Mouse (Mus musculus): ENCODE measurements around the gene Dpp3. TPM values are rescaled to one million over a fixed set of nuclear protein-coding genes. Genes with fewer than 3 reads are reported as not detected.
A peak's percentile ranks its signal among the peaks of the same experiment; 100 is the strongest.

Dpp3 gene
- polyA plus RNA-seq, 1 experiment from 2014 or later, result 104 TPM

DNA sequence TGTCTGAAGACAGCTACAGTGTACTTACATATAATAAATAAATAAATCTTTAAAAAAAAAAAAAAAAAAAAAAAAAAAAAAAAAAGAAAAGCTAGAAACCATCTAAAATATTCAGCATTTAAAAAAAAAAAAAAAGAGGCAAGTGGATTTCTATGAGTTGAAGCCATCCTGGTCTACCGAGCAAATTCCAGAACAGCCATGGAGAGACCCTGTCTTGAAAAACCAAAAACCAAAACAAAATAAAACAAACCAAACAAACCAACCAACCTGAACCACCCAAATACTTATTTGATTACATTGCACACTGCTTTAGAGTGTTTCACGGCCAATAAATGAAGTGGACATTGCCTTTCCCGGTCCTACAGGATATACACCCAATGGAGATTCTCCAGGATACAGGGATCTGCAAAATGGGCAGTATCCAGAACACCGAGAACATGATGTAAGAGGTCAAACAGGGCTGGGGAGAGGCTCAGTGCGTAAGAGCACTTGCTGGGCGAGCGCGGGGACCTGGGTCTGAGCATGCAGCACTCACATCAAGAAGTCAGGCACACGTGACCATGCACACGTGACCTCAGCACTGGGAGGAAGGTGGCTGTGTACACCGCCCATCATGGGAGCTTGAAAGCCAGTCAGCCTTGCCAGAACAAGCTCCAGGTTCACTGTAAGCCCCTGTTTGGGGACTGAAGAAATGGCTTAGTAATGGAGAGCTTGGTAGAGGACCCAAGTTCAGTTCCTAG is 2.8 kb downstream of the Dpp3 start:
- no peaks in the 10 kb centered on the region for H3K9me3 ChIP-seq
- H3K36me3 ChIP-seq, result peaks cover 32% of the 10 kb centered on the region
- H3K9ac ChIP-seq, result no peak overlapping the region
- ATAC-seq (ENCODE audit: borderline replicate concordance, extremely low read depth, low FRiP score, low TSS enrichment), result no peak
- H3K27me3 ChIP-seq, result no peaks in the 10 kb centered on the region
- peaks cover 15% of the 10 kb centered on the region for H3K4me1 ChIP-seq
- no peak overlapping the region for H3K4me3 ChIP-seq
- no peak overlapping the region for H3K4me2 ChIP-seq
- H3K27ac ChIP-seq, result no peak overlapping the region
- WGBS, result 96% methylated on average over 11 of the region's 11 CpGs

GRCm38 (mm10) chr19:4919652-4920051 is 8.4 kb downstream of the Dpp3 start:
- 80% methylated on average over 6 of the region's 6 CpGs for WGBS
- Histone ChIP-seq H3K4me3 (no peak overlapping the region), H3K27me3 (no peaks in the 10 kb centered on the region), H3K4me1 (no peaks in the 10 kb centered on the region), H3K4me2 (no peak overlapping the region), H3K36me3 (peaks cover 84% of the 10 kb centered on the region), H3K27ac (no peak overlapping the region), H3K9ac (no peak overlapping the region), H3K9me3 (no peaks in the 10 kb centered on the region)
- no peak for ATAC-seq (ENCODE audit: borderline replicate concordance, extremely low read depth, low FRiP score, low TSS enrichment)

DNA sequence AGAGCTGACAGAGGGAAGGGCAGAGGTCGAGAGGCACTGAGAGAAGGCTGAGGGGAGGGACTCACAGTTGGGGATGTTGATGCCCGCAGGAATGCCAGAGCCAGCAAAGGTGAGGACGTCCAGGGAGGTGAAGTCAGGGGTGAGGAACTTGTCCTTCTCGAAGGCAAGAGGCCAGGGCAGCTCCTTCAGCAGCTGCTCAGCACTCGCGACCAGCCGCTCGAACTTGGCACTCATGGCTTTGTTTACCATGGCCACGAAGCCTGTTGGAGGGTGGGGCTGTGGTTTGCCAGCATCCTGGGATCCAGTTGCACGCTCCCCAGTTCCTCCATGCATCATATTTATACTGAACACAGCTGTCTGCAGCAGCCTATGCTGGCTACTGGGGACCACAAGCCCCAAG is 11.3 kb downstream of the Dpp3 start:
- no peak overlapping the region for H3K27ac ChIP-seq
- no peak overlapping the region for H3K4me2 ChIP-seq
- ATAC-seq (ENCODE audit: borderline replicate concordance, extremely low read depth, low FRiP score, low TSS enrichment), result no peak
- H3K9ac ChIP-seq, result no peak overlapping the region
- H3K4me1 ChIP-seq, result no peaks in the 10 kb centered on the region
- H3K4me3 ChIP-seq, result no peak overlapping the region
- H3K27me3 ChIP-seq, result no peaks in the 10 kb centered on the region
- peaks cover 91% of the 10 kb centered on the region for H3K36me3 ChIP-seq
- H3K9me3 ChIP-seq, result no peaks in the 10 kb centered on the region
- 74% methylated on average over 10 of the region's 10 CpGs for WGBS

- ATAC-seq (ENCODE audit: borderline replicate concordance, extremely low read depth, low FRiP score, low TSS enrichment), result no peak
- Histone ChIP-seq H3K9ac (no peak overlapping the region), H3K36me3 (peaks cover 87% of the 10 kb centered on the region), H3K9me3 (no peaks in the 10 kb centered on the region), H3K4me3 (no peak overlapping the region), H3K4me1 (no peaks in the 10 kb centered on the region), H3K27me3 (no peaks in the 10 kb centered on the region), H3K4me2 (no peak overlapping the region), H3K27ac (no peak overlapping the region)
- 89% methylated on average over 15 of the region's 15 CpGs for WGBS
These were observed 12.0 kb downstream of the Dpp3 start for GRCm38 (mm10) chr19:4915924-4916603.

- Histone ChIP-seq H3K27ac (no peak overlapping the region), H3K36me3 (peaks cover 59% of the 10 kb centered on the region), H3K9me3 (no peaks in the 10 kb centered on the region), H3K4me1 (peaks cover 9% of the 10 kb centered on the region), H3K4me3 (no peak overlapping the region), H3K9ac (no peak overlapping the region), H3K27me3 (no peaks in the 10 kb centered on the region), H3K4me2 (no peak overlapping the region)
- 88% methylated on average over 7 of the region's 7 CpGs for WGBS
- no peak for ATAC-seq (ENCODE audit: borderline replicate concordance, extremely low read depth, low FRiP score, low TSS enrichment)
These were observed 18.7 kb downstream of the Dpp3 start for GRCm38 (mm10) chr19:4909376-4909775.

- peaks cover 9% of the 10 kb centered on the region for H3K4me1 ChIP-seq
- H3K36me3 ChIP-seq, result peaks cover 47% of the 10 kb centered on the region
- no peak for ATAC-seq (ENCODE audit: borderline replicate concordance, extremely low read depth, low FRiP score, low TSS enrichment)
- H3K4me3 ChIP-seq, result no peak overlapping the region
- WGBS, result 78% methylated on average over 4 of the region's 4 CpGs
- no peaks in the 10 kb centered on the region for H3K9me3 ChIP-seq
- no peak overlapping the region for H3K9ac ChIP-seq
- H3K4me2 ChIP-seq, result no peak overlapping the region
- no peak overlapping the region for H3K27ac ChIP-seq
- H3K27me3 ChIP-seq, result no peaks in the 10 kb centered on the region
These were observed 20.0 kb downstream of the Dpp3 start for GRCm38 (mm10) chr19:4908107-4908506.

- no peaks in the 10 kb centered on the region for H3K9me3 ChIP-seq
- 0 out of 2 replicates have a peak, but pooled peaks have one; percentile 34 for ATAC-seq (ENCODE audit: borderline replicate concordance, extremely low read depth, low FRiP score, low TSS enrichment)
- WGBS, result 8% methylated on average over 31 of the region's 31 CpGs
- peak within 1 kb of the TSS; percentile 76 for H3K4me2 ChIP-seq
- H3K4me3 ChIP-seq, result peak within 1 kb of the TSS; percentile 75
- peak within 1 kb of the TSS; percentile 54 for H3K9ac ChIP-seq
- no peak within 1 kb of the TSS for H3K27ac ChIP-seq
- no peaks in the 10 kb centered on the region for H3K27me3 ChIP-seq
- H3K4me1 ChIP-seq, result peaks cover 9% of the 10 kb centered on the region
- H3K36me3 ChIP-seq, result peaks cover 34% of the 10 kb centered on the region
These were observed 21.9 kb downstream of the Dpp3 start, which contains the start of gene Bbs1 for GRCm38 (mm10) chr19:4905979-4906794. Gene Bbs1 (minus strand): TSS chr19:4906628.

DNA sequence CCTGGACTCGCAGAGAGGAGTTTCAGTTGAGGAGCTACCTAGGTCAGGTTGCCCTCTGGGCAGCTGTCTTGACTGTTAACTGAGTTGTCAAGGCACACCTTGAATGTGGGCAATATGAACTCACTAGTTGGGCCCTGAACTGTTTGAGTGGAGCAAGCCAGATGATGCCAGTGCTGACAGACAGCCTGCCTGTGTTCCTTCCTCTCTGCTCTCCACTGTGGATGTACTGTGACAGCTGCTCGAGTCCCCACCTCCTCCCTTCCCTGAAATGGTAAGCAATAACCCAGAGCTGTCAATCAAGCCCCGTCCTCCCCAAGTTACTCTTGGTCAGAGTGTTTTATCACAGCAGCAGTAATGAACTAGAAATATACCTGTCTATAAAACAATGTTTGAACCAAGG is 28.2 kb downstream of the Dpp3 start:
- no peaks in the 10 kb centered on the region for H3K27me3 ChIP-seq
- no peak overlapping the region for H3K4me2 ChIP-seq
- ATAC-seq (ENCODE audit: borderline replicate concordance, extremely low read depth, low FRiP score, low TSS enrichment), result no peak
- H3K4me1 ChIP-seq, result no peaks in the 10 kb centered on the region
- WGBS, result 79% methylated on average over 3 of the region's 3 CpGs
- H3K36me3 ChIP-seq, result no peaks in the 10 kb centered on the region
- no peaks in the 10 kb centered on the region for H3K9me3 ChIP-seq
- H3K4me3 ChIP-seq, result no peak overlapping the region
- H3K9ac ChIP-seq, result no peak overlapping the region
- no peak overlapping the region for H3K27ac ChIP-seq

DNA sequence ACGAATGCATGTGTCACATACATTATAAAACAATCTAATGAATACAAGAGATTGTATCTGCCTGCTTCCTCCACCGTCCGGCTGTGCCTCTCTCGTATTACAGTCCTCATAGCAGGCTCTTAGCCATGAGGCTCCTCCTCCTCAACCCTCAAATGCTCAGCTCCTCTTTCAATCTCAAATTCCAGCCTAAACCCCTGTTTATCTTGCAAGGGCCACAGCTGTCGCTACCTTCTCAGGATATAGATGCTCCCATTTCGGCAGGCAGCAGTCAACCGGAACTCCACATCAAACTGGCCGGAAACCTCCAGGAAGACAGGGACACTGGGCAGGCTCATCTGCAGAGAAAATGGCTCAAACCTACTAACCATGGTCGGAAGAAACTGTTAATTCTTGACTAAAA is 29.1 kb downstream of the Dpp3 start:
- Histone ChIP-seq H3K27ac (no peak overlapping the region), H3K9ac (no peak overlapping the region), H3K9me3 (no peaks in the 10 kb centered on the region), H3K36me3 (no peaks in the 10 kb centered on the region), H3K4me3 (no peak overlapping the region), H3K4me1 (no peaks in the 10 kb centered on the region), H3K27me3 (no peaks in the 10 kb centered on the region), H3K4me2 (no peak overlapping the region)
- ATAC-seq (ENCODE audit: borderline replicate concordance, extremely low read depth, low FRiP score, low TSS enrichment), result no peak
- WGBS, result 60% methylated on average over 9 of the region's 9 CpGs

DNA sequence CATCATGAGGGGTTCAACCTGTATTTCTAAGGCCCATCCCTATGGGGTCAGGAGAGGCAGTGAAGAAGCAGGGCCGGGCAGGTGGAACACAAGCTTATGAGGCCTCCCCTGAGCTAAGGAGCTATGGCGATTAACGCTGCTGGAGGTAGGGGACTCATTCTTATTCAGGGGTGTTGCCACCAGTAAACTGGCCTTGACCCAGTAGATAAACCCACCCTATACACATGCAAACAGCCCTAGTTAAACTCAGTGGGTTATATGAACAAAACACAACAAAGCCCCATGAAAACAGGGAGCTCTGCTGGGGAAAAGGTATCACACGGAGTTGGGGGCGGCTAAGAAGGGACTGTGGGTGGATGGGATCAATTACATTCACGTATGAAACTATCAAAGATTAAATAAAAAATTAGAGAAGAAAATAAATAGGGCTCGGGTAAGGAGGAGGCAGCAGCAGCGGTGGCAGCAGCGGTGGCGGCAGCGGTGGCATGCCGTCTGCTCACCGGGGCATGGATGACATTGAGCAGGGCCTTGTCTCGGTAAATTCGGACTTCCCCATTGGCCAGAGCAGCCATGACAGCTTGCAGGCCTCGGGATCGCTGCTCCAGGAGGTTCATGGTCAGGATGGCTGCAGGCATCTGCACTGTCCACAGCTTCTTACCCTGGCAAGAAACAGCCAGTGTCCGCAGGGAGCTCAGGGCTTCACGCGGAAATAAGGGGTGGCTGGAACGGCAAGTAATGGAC is 31.1 kb downstream of the Dpp3 start:
- ATAC-seq (ENCODE audit: borderline replicate concordance, extremely low read depth, low FRiP score, low TSS enrichment), result no peak
- H3K4me3 ChIP-seq, result no peak overlapping the region
- H3K4me2 ChIP-seq, result no peak overlapping the region
- H3K27ac ChIP-seq, result no peak overlapping the region
- H3K36me3 ChIP-seq, result no peaks in the 10 kb centered on the region
- 61% methylated on average over 21 of the region's 21 CpGs for WGBS
- no peaks in the 10 kb centered on the region for H3K4me1 ChIP-seq
- no peaks in the 10 kb centered on the region for H3K27me3 ChIP-seq
- no peak overlapping the region for H3K9ac ChIP-seq
- no peaks in the 10 kb centered on the region for H3K9me3 ChIP-seq

DNA sequence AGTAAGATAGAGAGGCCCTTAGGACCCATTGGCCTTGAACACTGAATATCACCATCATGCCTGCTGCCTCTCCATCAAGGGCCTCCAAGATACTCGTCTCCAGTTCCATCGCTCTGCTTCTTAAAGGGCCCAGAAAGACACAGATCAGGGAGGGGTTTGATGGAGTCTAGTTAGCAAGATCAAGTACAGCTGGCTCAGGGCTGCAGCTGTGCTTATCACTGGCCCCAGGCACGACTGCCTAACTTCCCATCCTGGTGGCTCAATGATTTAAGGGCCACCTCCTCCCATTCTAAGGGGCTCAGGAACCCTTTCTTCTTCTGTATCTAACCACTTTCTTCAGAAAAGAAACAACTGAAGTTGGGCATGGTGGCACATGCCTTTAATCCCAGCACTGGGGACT is 36.3 kb downstream of the Dpp3 start:
- Histone ChIP-seq H3K27me3 (no peaks in the 10 kb centered on the region), H3K27ac (no peak overlapping the region), H3K4me3 (no peak overlapping the region), H3K9ac (no peak overlapping the region), H3K36me3 (no peaks in the 10 kb centered on the region), H3K4me1 (no peaks in the 10 kb centered on the region), H3K9me3 (no peaks in the 10 kb centered on the region), H3K4me2 (no peak overlapping the region)
- 70% methylated on average over 3 of the region's 3 CpGs for WGBS
- no peak for ATAC-seq (ENCODE audit: borderline replicate concordance, extremely low read depth, low FRiP score, low TSS enrichment)

Measured in lung, embryonic 15.5 days (tissue).